In the genomic region with DNA sequence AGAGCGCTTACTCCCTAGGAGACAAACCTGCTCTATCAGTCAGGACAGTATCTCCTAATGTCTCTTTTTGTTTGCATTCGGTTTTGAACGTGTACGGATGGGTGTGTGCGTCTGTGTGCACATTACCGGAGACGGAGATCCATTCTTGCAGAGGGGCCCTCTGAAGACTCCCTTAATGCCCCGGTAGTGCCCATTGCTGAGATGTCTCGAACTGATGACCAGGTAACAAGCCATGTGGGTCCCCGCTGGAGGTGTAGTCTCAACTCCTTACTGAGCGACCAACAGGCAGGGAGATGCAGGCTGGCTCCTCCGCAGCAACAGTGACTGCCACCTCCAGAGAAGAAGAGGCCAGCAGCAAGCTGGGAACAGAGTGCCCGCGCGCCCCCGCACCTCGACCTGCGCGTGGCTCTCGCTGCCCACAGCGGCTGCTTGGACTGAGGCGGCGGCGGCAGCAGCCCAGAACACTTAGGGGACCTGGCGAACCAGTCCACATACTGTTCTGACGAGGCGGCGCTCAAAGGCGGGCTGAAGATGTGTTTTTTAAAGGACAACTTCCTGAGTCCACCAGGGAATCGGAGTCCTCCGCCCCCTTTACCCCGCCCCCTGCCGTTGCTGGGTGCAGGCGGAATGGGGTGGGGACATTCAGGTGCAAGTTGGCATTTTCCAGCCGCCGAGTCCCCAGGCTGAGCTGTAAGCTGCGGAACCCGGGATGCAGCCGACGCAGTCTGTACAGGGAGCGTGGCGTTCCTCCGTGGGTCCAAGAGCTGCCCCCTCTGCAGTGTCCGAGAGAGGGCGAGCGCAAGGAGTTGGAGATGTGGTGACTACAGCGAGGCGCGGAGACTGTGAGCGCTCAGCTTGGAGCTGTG, we compare ENCODE assay signal across 10 mouse cellular contexts. TPM values are rescaled to one million over a fixed set of nuclear protein-coding genes. Genes with fewer than 3 reads are reported as not detected.
DNase-seq lines count a peak whose midpoint lies in the region; ATAC-seq lines count a peak whose summit lies in the region.
"Had no signal": no experiment of that assay in that cellular context is flagged by ENCODE, and none has a peak within 500 bp of the region (broad histone marks: within the 10 kb centered on the region; RNA-seq: fewer than 3 reads in every experiment).

Gene Zfp804b (minus strand): TSS at position 612 of the 866 bp plus-strand sequence.

- H3K36me3 ChIP-seq in forebrain, embryonic 12.5 days (replicated peaks) = no peaks in the 10 kb centered on the region
- no peaks in the 10 kb centered on the region for H3K36me3 ChIP-seq in hindbrain, embryonic 11.5 days (ENCODE audit: control insufficient read depth, insufficient read depth, low read length)
- H3K36me3 ChIP-seq: G1E had no signal

- 0 out of 2 replicates have a peak, but pooled peaks cover 7% of the 10 kb centered on the region for H3K4me1 ChIP-seq in forebrain, embryonic 12.5 days
- no peaks in the 10 kb centered on the region for H3K4me1 ChIP-seq in hindbrain, embryonic 11.5 days (replicated peaks; ENCODE audit: control insufficient read depth, insufficient read depth, low read length)

- WGBS in forebrain, embryonic 12.5 days = under 1% methylated on average over 50 of the region's 50 CpGs
- 1% methylated on average over 50 of the region's 50 CpGs for WGBS in hindbrain, embryonic 11.5 days

- H3K4me2 ChIP-seq in forebrain, embryonic 12.5 days = peak within 1 kb of the TSS; percentile 95
- peak within 1 kb of the TSS; percentile 94 for H3K4me2 ChIP-seq in hindbrain, embryonic 11.5 days (replicated peaks; ENCODE audit: low read depth, low read length)

- peak; percentile 91 for ATAC-seq in forebrain, embryonic 12.5 days (ENCODE audit: low FRiP score)
- ATAC-seq in hindbrain, embryonic 11.5 days (ENCODE audit: low FRiP score) = peak; percentile 93

- H3K9ac ChIP-seq in forebrain, embryonic 12.5 days = peak within 1 kb of the TSS; percentile 54
- peak within 1 kb of the TSS; percentile 57 for H3K9ac ChIP-seq in hindbrain, embryonic 11.5 days (ENCODE audit: low read depth, low read length)

- peak within 1 kb of the TSS; percentile 61 for H3K4me3 ChIP-seq in forebrain, embryonic 12.5 days (replicated peaks)
- peak within 1 kb of the TSS; percentile 62 for H3K4me3 ChIP-seq in hindbrain, embryonic 11.5 days (ENCODE audit: low read depth, low read length)
- H3K4me3 ChIP-seq: myocyte had no signal

- no peak within 1 kb of the TSS for H3K27ac ChIP-seq in forebrain, embryonic 12.5 days
- H3K27ac ChIP-seq in hindbrain, embryonic 11.5 days (ENCODE audit: low read depth, low read length) = no peak within 1 kb of the TSS

- intact Hi-C loops in gastrocnemius, postnatal 14 days (cut with DNase I; ENCODE audit: low total_unique reads) = no loop called here
- intact Hi-C loops in gastrocnemius, postnatal 36 days (cut with DNase I) = no loop called here

- H3K27me3 ChIP-seq in forebrain, embryonic 12.5 days = no peaks in the 10 kb centered on the region
- H3K27me3 ChIP-seq in hindbrain, embryonic 11.5 days (ENCODE audit: control insufficient read depth, insufficient read depth, low read length) = no peaks in the 10 kb centered on the region

- no peaks in the 10 kb centered on the region for H3K9me3 ChIP-seq in forebrain, embryonic 12.5 days
- H3K9me3 ChIP-seq in hindbrain, embryonic 11.5 days (ENCODE audit: control insufficient read depth, low read length) = no peaks in the 10 kb centered on the region
- H3K9me3 ChIP-seq: G1E had no signal

- peak; percentile 25 for DNase-seq in gastrocnemius, postnatal 14 days
- no peak for DNase-seq in gastrocnemius, postnatal 36 days
- peak; percentile 72 for DNase-seq in hindbrain, embryonic 11.5 days (ENCODE audit: low spot score)
- peak; percentile 14 to 23 for DNase-seq in layer of hippocampus, postnatal 36 days
- DNase-seq in lung, postnatal 10 days = peak; percentile 37
- DNase-seq in right cerebral cortex, adult 2 months (ENCODE audit: low spot score in 2 of 2) = peak; percentile 44 to 50
- DNase-seq in B cell, adult 2 months = no peak

RNA-seq across cellular contexts. Expression of gene Zfp804b, which starts in this region (rescaled TPM):
- not detected for total RNA-seq in gastrocnemius, postnatal 14 days (2021)
- not detected for total RNA-seq in gastrocnemius, postnatal 36 days (2021)
- 0.28 and 0.60 TPM in 2 replicates for polyA plus RNA-seq in forebrain, embryonic 12.5 days (2016; fragmentation: Nextera tagmentation; extraction: Ambion mirVana)
- polyA plus RNA-seq in hindbrain, embryonic 11.5 days (2014; fragmentation: Nextera tagmentation; extraction: Ambion mirVana) = 0.25 and 0.39 TPM in 2 replicates
- 1 to 10 TPM; 1.0 to 1.1 TPM for total RNA-seq in layer of hippocampus, postnatal 36 days (2021)
- polyA plus RNA-seq: G1E, myocyte had no signal

Comparison
In these comparisons a context has a peak if more than half of its experiments do, and no peak if none do; other contexts are left out.
1. Peak in DNase-seq in gastrocnemius, postnatal 14 days; RNA of the gene not detected or under 1 TPM.
2. Peak in ATAC-seq, H3K4me3 ChIP-seq, H3K9ac ChIP-seq and H3K4me2 ChIP-seq in forebrain, embryonic 12.5 days; RNA of the gene not detected or under 1 TPM.
3. Peak in DNase-seq, ATAC-seq, H3K4me3 ChIP-seq, H3K9ac ChIP-seq and H3K4me2 ChIP-seq in hindbrain, embryonic 11.5 days; RNA of the gene not detected or under 1 TPM.
4. DNase-seq: peak in layer of hippocampus, postnatal 36 days (2 of 2), lung, postnatal 10 days (single experiment) and right cerebral cortex, adult 2 months (2 of 2); none in gastrocnemius, postnatal 36 days (0 of 2) and B cell, adult 2 months (0 of 2).